Mouse (Mus musculus) inflammation-experienced regulatory T-cells, adult 6 months (primary cell): ENCODE data around the gene Tm4sf4. TPM values are rescaled to one million over a fixed set of nuclear protein-coding genes. Genes with fewer than 3 reads are reported as not detected.

ENCODE experiments used
- ATAC-seq: one replicate; pipeline ENCODE4 v1.8.0; 2017
- polyA plus RNA-seq, 3 experiments: library from polyadenylated mRNA; unstranded; fragments of 100-300 nt; shearing (Covaris generic); gene quantifications; one replicate each; pipeline ENCODE4 v1.2.1; 2017

The Tm4sf4 gene
- not detected for polyA plus RNA-seq

DNA sequence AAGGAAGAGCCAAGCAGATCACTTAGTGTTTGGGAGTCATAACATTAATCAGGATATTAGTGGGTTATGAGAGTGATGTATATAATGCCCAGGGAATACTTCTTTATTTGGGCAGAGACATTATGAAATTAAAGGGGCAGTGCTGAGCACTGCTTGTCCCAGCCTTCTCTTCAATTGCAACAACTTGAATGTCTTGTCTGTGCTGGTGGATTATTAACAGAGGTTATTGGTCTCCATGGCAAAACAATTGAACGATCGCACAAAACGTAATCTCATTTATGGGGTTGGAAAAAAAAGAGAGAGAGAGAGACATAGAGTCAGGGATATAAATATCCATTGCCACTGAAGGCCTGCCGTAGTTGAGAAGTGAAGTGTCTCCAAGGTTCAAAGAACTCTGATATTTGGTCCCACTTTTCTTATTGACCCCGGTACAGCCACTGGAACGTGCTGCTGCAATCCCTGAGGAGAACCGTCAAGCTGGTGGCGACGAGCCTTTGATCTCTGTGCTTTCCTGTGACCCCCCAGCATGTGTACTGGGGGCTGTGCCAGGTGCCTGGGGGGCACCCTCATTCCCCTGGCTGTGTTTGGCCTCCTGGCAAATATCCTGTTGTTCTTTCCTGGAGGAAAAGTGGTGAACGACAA is at the start of gene Tm4sf4:
TSS of gene Tm4sf4 (plus strand) at position 226 of the 642 bp plus-strand sequence.
- ATAC-seq, result no peak

DNA sequence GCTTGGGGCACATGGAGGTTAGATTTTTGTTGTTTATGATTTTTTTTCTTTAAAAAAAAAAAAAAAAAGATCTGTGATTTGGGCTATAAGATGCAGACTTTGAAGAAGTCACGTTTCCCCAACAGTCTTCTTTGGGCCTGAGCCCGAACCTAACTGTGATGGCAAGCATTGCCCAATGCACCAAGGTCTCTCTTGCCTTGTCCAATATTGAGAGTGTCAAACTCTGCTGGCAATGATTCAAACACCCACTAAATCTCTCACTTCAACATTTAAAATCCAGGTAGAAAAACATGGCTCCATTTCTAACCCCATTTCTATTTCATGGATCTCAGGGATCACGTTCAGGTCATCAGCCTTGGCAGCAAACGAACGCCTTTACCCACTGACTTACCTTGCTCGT is 38.7 kb upstream of the Tm4sf4 start:
- no peak for ATAC-seq

DNA sequence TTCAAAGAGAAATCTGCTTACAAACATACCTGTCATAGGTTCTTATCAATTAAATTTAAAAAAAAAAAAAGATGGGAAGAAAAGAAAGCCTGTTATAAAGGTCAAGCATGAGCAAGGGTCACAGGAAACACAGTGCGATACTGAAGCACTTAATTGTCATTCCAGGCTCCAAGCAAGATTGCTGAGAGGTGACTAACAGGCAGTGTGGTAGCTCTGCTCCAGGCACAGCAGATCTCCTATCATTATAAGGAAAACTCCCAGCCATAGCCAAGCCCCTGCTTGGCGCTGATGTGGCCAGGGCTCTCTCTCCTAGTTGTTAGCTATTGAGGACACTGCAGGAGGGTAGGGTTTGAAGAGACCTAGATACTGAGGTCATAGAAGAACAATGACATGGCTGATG is 38.2 kb upstream of the Tm4sf4 start:
- ATAC-seq, result no peak

DNA sequence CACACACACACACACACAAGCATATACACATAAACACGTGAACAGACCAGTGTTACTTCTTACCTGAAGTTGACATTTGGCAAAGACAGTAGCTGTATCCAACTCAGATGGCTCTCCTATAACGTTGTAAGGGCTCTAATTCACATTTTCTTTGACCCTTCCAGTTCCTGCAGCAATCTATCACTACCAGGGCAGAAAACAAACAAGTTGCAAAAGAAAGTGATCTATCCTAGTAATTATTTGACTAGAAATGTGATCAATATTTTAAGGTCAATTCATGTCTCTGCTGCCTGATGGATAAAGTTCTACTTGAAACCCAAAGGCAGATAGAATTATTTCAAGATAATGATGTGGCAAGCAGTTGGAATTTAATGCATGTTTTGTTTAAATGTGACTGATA is 37.5 kb upstream of the Tm4sf4 start:
- no peak for ATAC-seq

DNA sequence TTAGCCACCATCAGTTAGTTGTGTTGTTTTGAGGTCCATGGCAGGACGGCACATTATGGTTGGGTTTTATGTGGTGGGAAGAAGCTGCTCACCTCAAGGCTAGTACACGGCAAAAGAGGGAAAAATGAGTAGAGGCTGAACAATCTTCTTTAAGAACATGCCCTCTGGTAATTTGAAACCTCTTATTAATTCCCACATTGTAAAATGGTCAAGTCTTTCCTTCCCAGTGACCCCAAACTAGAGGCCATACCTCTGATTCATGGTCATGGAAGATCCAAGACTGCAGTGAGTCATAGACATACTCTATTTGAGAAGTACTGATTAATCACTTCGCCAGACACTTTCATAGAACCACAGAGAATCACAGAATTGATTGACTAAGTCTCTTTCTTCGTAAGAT is 13.6 kb upstream of the Tm4sf4 start:
- ATAC-seq, result no peak

DNA sequence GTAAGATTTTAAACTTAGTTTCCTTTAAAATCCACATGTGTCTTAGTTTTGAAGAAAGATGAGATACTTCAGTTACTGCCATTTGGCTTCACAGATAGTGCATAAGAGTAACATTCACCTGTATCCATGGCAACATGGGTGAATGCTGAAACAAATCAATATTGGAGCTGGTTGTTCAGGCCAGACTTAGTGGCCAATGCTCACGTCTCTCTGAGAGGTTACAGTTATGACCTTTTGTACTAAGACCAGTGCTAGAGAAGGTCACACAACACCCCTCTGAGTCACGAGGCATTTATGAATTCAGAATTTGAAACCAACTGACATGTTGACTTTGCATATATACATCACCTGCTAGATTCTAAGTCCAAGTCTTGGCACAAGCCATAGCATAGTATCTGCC is 4.9 kb upstream of the Tm4sf4 start:
- no peak for ATAC-seq

DNA sequence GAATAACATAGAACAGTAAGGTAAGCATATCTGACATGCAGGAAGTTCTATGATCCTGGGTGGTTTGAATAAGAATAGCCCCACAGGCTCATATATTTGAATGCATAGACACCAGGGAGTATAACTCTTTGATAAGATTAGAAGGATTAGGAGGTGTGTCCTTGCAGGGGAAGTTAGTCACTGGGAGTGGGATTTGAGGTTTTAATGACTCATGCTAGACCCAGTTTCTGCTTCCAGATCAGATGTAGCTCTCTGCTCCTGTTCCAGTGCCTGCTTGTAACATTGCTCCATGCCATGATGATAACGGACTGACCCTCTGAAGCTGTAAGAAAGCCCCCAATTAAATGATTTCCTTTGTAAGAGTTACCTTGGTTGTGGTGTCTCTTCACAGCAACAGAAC is 4.5 kb upstream of the Tm4sf4 start:
- ATAC-seq, result no peak

DNA sequence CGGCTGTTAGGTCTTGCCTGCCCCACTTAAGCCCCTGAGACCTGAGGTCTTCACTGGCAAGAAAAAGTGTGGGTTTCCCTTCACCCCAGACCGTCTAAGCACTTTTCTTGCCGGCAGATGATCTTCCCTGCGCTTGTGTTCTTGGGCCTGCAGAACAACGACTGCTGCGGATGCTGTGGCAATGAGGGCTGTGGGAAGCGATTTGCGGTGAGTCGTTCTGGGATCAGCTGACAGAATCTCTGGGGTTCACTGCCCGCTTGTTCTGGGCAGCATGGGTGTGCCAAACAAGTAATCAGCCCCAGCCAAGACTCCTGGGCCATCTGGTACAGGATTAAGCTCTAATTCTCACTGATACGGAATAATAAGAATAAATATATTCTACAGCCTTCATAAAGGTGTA is 1.2 kb downstream of the Tm4sf4 start:
- no peak for ATAC-seq

DNA sequence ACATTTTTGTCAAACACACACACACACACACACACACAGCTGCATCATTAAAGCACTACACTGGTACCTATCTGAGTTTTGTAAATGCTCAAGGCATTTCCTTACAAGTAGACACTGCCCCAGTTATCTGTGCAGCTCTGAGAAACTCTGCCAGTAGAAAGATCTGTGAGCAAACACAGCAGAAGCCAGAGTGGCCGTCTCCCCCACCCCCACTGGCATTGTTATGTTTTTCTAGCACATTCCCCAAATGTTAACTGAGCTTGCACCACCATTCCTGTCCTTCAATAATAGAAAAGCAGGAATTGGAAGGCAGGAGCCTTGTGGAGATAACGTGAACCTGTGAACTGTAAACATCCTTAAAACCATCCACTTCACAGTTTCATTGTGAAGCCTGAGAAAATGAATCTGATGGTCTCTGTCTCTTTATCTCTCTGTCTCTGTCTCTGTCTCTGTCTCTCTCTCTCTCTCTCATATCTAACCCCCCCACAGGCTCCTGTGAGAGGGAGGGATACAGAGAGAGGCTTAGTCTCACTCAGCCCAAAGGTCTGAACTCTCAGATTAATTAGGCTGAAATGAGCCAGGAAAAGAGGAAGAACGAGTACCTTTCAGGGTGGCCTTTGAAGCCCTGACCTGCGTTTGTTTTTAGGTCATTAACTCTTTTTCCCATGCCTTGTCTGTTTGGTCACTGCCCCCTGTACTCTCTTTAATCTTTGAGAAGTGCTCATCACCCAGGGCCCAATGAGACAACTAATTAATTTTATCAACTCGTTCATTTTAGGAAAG is 3.8 kb downstream of the Tm4sf4 start:
- no peak for ATAC-seq

DNA sequence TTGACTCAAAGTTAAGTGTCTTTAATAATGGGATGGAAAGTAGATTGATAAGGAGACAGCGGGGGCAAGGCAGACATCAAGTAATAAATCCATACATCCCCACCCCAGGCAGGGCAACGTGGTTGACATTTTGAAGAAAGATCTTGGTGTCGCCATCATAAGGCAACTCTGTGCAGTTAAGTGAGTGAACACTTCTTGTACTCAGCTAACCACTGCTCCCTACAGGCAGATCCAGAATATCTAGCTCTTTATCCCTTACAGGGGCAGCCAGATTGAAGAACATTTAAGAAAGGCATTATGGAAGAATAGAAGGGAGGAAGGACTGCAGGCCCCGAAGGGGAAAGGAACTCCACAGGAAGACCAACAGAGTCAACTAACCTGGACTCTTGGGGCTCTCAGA is 4.4 kb downstream of the Tm4sf4 start:
- ATAC-seq, result no peak

DNA sequence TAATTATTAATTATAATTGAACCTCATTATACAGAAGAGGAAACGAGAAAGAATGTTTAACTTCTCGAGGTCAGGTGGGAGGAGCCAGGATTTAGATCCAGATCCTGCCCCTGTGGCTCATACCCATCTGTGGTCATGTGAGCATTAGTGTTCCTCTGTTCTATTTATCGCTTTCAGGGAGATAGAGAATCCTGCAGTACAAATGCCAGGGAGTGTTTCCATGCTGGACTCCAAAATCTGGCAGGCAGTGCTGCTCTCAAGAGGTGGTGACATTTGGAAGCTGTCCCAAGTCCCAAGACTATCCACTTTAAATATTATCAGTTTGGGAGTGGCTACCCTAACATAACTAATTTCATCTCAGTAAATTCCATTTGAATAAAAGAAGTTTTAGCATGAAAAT is 6.6 kb downstream of the Tm4sf4 start:
- no peak for ATAC-seq

DNA sequence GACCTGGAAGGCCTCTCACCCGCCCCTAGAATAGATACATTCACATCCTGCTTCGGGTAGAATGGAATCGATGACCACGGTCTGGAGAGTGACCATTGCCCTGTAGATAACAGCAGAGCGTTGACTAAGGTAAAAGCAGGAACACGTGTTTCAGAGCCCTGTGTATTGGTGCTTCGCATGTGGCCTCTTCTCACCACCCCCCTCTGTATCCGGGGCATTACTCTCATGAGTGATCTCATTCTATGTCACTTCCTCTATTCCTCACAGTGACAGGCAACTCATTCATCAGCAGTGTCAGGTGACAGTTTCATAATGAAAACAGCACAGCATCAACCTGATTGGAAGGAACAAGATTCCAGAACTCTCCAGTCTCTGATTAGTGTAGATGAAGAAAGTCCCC is 10.2 kb downstream of the Tm4sf4 start:
- no peak for ATAC-seq

DNA sequence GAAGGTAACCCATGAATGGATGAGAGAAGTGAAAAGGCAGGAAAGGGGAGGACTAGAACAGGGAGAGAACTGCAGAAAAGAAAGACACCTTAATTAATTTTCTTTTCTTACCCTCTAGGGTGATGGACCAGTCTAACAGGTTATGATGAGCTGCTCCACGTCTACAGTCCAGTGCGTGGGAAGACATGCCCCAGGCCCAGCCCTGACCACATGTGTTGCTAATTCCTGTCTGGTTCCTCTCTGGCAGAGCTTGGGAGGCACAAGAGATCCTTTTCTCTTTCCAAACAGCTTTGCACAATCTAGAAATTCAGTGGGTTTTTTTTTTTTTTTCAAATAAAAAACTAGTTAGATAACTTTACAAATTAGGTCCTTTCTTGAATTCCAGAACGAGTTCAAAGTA is 15.8 kb downstream of the Tm4sf4 start:
- no peak for ATAC-seq

DNA sequence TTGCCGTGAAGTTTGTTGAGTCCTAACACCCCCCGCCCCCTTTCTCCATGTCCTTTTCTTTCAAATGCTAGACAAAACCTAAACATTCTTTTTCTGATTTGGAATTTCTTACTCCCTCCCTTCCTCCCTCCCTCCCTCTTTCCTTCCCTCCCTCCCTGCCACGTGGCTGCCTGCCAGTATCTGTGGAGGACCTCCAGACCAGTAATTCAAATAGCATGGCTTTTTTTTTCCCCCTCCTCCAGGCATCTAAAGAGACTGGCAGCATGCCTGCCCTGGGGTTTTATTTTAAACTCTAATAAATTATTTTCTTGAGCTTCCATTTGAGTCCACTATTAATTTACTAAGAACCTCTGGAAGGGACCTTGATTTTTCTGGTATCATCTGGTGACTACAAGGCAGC is 20.6 kb downstream of the Tm4sf4 start:
- no peak for ATAC-seq

DNA sequence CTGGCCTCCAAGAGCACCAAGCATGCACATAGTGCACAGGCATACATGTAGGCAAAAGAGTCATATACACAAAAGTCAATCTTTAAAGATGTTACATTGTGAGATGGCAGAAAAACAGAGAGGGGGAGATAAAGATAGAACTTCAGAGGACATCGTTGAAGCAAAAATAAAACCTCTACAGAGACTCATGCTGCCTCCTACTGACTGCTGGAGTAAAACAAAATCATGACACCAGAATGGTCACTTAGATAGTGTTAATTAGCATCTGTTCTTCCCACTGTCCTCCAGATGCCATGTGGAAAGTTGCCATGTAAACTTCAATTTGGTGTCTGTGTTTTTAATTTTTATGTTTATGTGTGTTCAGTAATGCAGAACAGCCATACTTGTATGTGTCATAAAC is 22.8 kb downstream of the Tm4sf4 start:
- ATAC-seq, result no peak

DNA sequence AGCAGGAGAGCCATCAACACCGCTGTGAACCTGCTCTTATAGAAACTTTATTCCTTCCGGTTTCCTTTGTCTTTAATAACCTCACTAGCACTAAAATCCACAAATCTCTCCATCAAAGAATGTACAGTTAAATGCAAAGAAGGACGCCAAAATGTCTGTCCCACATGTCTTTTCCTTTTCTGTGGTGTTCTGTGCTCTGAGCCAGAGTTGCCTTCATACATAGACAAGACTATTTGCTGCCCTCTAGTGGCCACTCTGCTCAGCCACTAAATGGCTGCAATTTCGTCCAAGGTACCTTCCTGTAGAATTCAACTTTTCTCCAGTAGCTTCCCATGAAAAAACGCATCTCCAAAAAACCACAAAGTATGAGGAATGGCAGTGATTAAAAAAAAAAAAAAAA is 23.3 kb downstream of the Tm4sf4 start:
- ATAC-seq, result no peak

DNA sequence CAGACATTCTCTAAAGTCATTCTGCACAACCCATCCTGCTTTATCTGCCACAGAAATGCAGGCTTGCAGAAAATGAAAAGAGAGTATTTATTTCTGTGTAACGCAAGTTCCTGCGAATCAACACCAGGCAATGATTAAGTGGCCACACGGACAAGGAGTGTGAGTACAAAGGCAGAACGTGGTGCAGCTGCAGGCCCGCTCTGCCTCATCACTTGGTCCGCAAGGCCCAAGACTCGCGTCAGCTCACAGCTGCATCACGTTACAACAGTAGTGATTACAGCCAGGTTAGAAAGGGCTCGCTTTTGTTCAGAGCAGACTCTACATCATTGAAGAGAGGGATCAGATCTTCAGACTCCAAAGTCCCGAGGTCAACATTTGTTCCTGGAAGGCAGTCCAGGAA is 33.5 kb downstream of the Tm4sf4 start:
- no peak for ATAC-seq

DNA sequence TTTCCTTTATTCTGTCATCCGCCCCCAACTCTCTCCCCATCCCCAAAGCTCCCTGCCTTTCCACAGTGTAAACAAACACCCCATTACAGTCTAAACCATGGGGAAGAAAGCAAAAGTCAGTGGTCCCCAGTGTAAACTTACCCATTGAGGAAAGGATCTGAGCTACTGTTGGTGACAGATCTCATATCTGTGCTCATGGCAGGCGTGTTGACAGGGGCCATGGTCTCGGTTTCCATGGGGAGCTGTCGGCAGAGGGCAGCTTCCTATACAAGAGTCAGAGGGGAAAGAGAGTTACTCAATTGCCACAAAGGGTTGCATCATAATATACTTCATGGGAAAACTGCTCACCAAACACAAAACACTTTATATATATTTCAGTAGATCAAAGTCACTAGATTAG is 38.2 kb downstream of the Tm4sf4 start:
- no peak for ATAC-seq

DNA sequence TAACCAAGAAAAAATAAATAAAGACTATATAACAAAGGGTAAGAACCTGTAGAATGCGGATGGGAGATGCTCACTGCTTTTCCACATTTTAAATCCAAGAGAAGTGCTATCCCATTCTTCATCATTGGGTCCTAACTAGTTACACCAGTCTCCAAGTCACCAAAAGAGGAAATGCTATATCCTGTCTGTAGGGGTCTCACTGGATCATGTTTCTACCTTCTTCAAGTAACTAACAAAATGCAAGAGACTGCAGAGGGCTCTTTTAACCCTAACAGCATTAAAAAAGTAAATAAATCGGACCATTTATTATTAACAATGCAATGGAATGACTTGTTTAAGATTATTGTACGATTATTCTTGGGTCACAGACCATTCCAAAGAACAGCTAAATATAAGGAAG is 41.2 kb downstream of the Tm4sf4 start:
- no peak for ATAC-seq

DNA sequence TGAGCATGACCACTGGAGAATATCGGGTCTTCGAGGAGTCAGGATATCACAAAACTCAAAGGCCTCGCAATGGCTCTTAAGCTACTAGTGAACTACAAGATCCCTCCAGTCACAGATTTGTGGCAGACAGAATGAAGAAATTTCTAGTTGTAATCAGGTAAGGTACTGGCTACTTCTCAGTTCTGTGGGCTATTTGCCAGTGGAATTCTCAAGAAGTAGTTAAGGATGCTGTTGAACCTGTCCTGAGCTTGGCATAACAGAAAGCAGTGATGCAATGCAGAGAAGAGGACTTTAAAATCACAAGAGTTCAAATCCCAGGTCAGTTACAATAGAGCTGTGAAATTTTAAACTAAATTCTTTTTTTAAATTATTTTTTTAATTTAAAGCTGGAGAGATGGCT is 44.2 kb downstream of the Tm4sf4 start:
- no peak for ATAC-seq

DNA sequence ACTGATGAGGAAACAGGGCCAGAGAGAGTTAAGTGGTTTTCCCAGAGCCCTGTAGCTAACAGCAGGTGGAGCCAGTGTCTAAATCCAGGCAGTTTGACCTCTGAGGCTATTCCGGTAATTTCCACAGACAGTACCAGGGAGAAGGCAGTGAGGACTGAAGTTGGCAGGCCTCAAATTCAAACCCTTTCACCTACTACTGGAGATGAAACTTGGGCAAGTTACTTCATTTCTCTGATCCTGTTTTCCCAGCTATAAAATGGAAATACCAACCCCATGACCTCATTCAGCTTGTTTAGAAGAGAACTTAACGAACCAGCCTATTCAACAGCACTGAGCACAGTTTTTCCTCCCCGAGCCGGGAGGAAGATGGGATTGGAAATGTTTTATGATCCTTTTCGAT is 45.2 kb downstream of the Tm4sf4 start:
- ATAC-seq, result no peak

DNA sequence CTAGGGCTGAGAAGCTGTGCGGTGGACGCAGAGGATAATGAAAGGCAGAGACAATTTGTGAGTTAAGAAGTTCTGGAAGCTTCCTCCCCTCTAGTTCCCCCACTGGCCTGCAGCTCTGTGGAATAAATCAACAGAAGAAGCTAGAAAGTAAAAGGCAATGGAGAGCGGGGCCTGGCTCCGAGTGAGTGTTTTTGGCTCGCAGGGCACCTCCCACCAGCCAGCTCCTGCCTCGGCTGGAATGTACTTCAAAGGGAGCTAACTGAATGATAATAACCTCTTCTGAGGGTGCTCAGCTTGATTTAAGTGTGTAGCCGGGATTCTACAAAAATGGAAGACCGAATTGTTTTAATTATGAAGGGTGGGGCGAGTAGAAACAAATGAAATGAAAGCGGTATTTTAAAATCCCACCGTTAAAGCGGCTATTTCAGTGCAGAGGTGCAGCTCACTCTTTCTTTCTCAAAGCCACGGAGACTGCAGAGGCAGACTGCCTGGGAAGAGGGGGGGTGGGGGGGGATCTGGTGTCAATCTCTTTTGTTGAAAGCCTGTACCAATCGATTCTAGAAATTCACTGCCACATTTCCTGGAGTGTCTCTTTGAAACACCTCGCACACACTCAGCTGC is 46.0 kb downstream of the Tm4sf4 start:
- ATAC-seq, result no peak

DNA sequence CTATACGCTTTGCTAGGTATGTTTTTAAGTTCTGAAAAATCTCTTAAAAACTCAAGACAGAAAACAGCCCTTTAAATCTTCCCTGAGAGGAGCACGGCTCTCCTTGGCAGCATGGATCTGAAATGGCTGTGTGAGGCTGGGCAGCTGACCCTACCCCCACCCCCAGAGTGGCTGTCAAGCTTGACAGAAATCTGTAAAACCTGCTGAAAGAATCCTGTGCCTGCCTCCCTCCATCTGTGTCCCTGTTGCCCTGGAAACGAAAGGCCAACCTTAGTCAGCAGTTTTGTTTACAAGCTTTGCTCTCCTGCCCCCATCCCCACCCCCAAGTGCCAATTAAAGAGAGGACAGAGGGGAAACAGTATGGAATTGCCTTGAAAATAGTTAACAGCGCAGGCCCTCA is 47.3 kb downstream of the Tm4sf4 start:
- no peak for ATAC-seq

DNA sequence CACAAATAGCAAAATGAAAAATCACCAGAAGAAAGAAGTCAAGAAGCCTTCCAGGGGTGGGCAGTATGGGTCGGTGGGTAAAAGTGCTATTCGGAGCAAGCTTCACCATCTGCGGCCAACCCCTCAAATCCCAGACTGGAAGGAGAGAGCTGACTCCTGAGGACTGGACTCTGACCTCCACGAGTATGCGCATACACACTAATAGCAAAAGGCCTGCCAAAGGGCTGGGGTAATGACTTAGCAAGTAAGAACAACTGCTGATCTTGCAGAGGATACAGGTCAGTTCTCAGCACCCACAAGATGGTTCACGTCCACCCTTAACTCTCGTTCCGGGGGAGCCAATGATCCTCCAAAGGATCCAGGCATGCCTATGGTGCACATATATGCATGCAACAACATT is 49.3 kb downstream of the Tm4sf4 start:
- ATAC-seq, result no peak
